Mouse (Mus musculus) MEL (cell line): ENCODE measurements around the gene Grm1.

ENCODE experiments used
- CTCF ChIP-seq, 3 experiments: IDR thresholded peaks in 2 of 3; conservative IDR thresholded peaks in 1 of 3; 2 replicates each; pipeline ENCODE4 v1.5.1; 2011 to 2012; ENCODE audit warnings: low read length in 3 of 3, low read depth in 2 of 3, mild to moderate bottlenecking in 2 of 3, improper control_type of control experiment in 1 of 3, inconsistent platforms in 1 of 3, mixed read lengths in 1 of 3, moderate library complexity in 1 of 3; ENCODE audit not compliant: control insufficient read depth in 1 of 3, insufficient read depth in 1 of 3, poor library complexity in 1 of 3, severe bottlenecking in 1 of 3
- E2F4 ChIP-seq: IDR thresholded peaks from 2 replicates; pipeline ENCODE4 v1.6.1; 2011; ENCODE audit warnings: low read depth, low read length, improper control_type of control experiment, borderline replicate concordance
- HCFC1 ChIP-seq: IDR thresholded peaks from 2 replicates; pipeline ENCODE4 v1.6.1; 2012; ENCODE audit warnings: low read depth, mild to moderate bottlenecking, inconsistent platforms, low read length, improper control_type of control experiment, moderate library complexity
- JUND ChIP-seq: IDR thresholded peaks from 2 replicates; pipeline ENCODE4 v1.6.1; 2011; ENCODE audit warnings: low read depth, mild to moderate bottlenecking, improper control_type of control experiment, low read length
- MAX ChIP-seq: IDR thresholded peaks from 2 replicates; pipeline ENCODE4 v1.6.1; 2011; ENCODE audit warnings: low read length, improper control_type of control experiment
- NRF1 ChIP-seq: IDR thresholded peaks from 2 replicates; pipeline ENCODE4 v1.6.1; 2014; ENCODE audit warnings: low read depth, mild to moderate bottlenecking, inconsistent platforms, low read length, improper control_type of control experiment, moderate library complexity; ENCODE audit not compliant: poor library complexity, insufficient read depth, severe bottlenecking
- POLR2A ChIP-seq, 2 experiments: IDR thresholded peaks; 2 replicates each; pipeline ENCODE4 v1.6.1; 2011 to 2012; ENCODE audit warnings: low read length in 2 of 2, mild to moderate bottlenecking in 2 of 2, control low read depth in 1 of 2, improper control_type of control experiment in 1 of 2, low read depth in 1 of 2, moderate library complexity in 1 of 2; ENCODE audit not compliant: control insufficient read depth in 1 of 2, insufficient read depth in 1 of 2, poor library complexity in 1 of 2
- POLR2AphosphoS2 ChIP-seq: IDR thresholded peaks from 2 replicates; pipeline ENCODE4 v1.6.1; 2011; ENCODE audit warnings: low read length, improper control_type of control experiment
- SMC3 ChIP-seq: IDR thresholded peaks from 2 replicates; pipeline ENCODE4 v1.6.1; 2011; ENCODE audit warnings: low read depth, low read length, improper control_type of control experiment
- TAL1 ChIP-seq: IDR thresholded peaks from 2 replicates; pipeline ENCODE4 v1.6.1; 2012; ENCODE audit warnings: mild to moderate bottlenecking, inconsistent platforms, low read length, moderate library complexity, mixed read lengths
- TCF12 ChIP-seq: IDR thresholded peaks from 2 replicates; pipeline ENCODE4 v1.6.1; 2014; ENCODE audit warnings: low read depth, mild to moderate bottlenecking, inconsistent platforms, low read length, improper control_type of control experiment, moderate library complexity
- USF1 ChIP-seq: IDR thresholded peaks from 2 replicates; pipeline ENCODE4 v1.6.1; 2014; ENCODE audit warnings: low read depth, mild to moderate bottlenecking, inconsistent platforms, low read length, improper control_type of control experiment, moderate library complexity
- ZC3H11A ChIP-seq: IDR thresholded peaks from 2 replicates; pipeline ENCODE4 v1.6.1; 2012; ENCODE audit warnings: low read depth, mild to moderate bottlenecking, inconsistent platforms, low read length, improper control_type of control experiment
- ZMIZ1 ChIP-seq: IDR thresholded peaks from 2 replicates; pipeline ENCODE4 v1.6.1; 2012; ENCODE audit warnings: low read depth, mild to moderate bottlenecking, inconsistent platforms, low read length, improper control_type of control experiment, moderate library complexity

- TF ChIP-seq HCFC1 (no peak), CTCF (IDR thresholded peaks at IDR 0.05 in 2 of 3, conservative IDR thresholded peaks at IDR 0.05 in 1 of 3; ENCODE audit: control insufficient read depth in 1 of 3, insufficient read depth in 1 of 3, low read depth in 2 of 3, low read length in 3 of 3, poor library complexity in 1 of 3, severe bottlenecking in 1 of 3) (no peak), MAX (no peak), ZC3H11A (no peak), NRF1 (no peak), POLR2A (IDR thresholded peaks at IDR 0.05; ENCODE audit: control insufficient read depth in 1 of 2, insufficient read depth in 1 of 2, low read depth in 1 of 2, low read length in 2 of 2, poor library complexity in 1 of 2) (no peak), TCF12 (no peak), POLR2AphosphoS2 (no peak), SMC3 (no peak), JUND (no peak), ZMIZ1 (no peak), USF1 (no peak), TAL1 (no peak), E2F4 (no peak)
These were observed 153.3 kb downstream of the Grm1 start for GRCm38 (mm10) chr10:10928798-10929366.
